Mouse (Mus musculus) lung, postnatal 36 days (tissue): ENCODE measurements at regions not wholly inside any gene's neighbourhood (a gene's known extent, or its start where the extent isn't known, plus 50 kb on each side); places are given as distances from the start of the nearest gene placed in this dataset.

Source experiments
- DNase-seq: peaks from one replicate; pipeline ENCODE4 v3.0.0; 2022; ENCODE audit warnings: mixed read lengths

- no peak for DNase-seq
Measured at GRCm38 (mm10) chr10:92219310-92219709, 502.9 kb downstream of the Nedd1 start.

- DNase-seq: no peak
Measured at GRCm38 (mm10) chr10:92170856-92171255, 551.4 kb downstream of the Nedd1 start.

DNA sequence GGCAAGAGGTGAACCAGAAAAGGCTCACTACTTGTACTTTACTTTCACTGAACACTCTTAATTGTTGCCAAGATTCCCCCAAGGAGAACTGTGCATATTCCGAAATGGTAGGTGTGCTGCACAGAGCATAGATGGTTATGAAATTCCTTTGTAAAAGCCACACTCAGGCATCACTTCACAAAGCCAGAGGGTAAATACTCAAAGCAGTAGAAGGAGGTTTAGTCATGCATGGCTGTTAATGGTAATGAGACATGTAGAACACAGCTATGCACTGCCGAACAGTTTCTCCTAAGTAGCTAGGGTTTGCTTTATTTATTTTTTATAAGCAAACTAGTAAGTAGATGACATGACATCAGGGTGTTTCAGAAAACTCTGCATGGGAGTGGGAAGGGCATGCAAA, 556.2 kb downstream of the Nedd1 start:
- DNase-seq: peak; percentile 57

DNA sequence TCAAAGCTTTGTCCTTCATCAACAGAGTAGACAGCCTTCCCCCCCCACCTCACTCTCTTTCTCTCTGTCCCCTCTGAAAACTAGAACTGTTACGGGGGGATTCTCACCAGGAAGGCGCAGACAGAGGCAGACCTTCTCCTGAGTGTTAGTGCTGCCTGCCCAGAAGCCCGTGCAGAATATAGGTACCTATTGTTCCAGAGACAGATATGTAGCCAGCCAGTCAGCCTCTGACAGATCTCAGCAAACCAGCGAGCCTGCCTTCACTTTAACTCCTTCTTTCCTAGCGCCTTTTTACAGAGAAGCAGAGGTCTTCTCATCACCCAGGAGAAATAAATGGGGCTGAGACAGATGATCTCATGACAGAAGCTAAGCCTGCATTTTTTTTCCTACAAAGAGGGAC, 557.2 kb downstream of the Nedd1 start:
- no peak for DNase-seq

- no peak for DNase-seq
Measured at GRCm38 (mm10) chr10:92164648-92164960, 557.6 kb downstream of the Nedd1 start.

- no peak for DNase-seq
Measured at GRCm38 (mm10) chr10:92163851-92164647, 558.2 kb downstream of the Nedd1 start.

DNA sequence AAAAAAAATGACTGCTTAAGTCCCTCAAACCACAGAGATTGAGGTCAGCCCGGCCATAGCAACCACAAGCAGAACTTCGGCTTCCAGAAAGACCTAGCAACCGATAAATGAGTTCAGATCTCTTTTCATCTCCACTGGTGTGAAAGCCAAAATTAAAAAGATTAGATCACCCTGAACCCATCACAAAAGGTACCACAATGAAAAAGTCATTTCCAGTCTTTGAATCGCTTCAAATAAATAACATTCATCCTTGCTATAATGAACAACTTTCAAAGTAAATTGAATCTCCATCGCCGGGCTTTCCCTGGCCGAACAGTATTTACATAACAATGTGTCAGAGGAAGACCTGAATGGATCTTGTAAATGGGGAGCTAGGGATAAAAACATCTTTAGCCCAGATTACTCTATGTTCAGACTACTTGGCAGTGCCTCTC, 559.1 kb downstream of the Nedd1 start:
- no peak for DNase-seq

DNA sequence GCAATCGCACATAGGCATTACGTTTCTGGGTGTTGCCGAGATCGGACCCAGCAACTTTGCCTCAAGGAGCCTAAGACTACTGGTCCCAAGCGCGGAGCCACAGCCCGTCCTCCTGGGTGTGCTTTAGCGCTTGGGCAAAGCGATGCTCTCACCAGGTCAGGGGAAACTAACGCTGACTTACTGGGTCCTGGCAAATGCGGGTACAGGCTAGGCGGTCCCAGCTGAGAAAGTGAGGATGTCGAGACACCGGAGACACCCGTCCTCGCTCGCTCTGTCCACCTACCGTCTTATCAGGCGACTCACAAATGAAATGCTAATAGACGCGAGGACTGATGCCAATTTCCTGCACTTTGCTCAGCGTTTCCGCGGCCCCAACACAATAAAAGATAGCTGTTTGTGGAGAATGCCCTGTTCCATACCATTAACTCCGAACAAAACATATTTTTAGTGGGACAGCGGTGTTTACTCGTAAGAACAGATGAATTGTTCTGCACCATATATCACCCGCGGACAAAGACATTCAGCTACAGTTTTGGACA, 559.7 kb downstream of the Nedd1 start:
- DNase-seq: peak; percentile 9

- DNase-seq: no peak
Measured at GRCm38 (mm10) chr10:92161501-92161900, 560.7 kb downstream of the Nedd1 start.

GRCm38 (mm10) chr10:92146263-92146662, 576.0 kb downstream of the Nedd1 start:
- peak; percentile 47 for DNase-seq

- DNase-seq: no peak
Measured at GRCm38 (mm10) chr10:92135521-92135920, 586.7 kb downstream of the Nedd1 start.

GRCm38 (mm10) chr10:92112790-92113189, 609.4 kb downstream of the Nedd1 start:
- no peak for DNase-seq

GRCm38 (mm10) chr10:92106331-92106730, 615.9 kb downstream of the Nedd1 start:
- no peak for DNase-seq

DNA sequence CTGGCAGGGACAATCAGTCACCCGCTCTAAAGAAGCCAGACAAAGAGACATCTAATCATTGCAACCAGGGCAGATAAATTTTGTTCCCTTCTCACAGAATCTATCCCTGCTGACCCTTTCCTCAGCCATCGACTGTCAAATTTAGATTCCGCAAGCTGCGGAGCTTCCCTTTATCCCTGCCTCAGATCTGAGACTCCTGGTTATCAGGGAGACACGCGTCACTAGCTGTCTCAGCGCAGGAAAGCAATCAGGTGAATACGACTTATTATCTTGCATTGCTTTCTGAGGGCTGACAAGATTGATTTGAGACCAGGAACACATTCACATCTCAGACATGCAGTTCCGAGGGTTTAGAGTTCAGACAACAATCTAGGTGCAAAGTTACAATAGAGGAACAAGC, 618.3 kb downstream of the Nedd1 start:
- no peak for DNase-seq

- no peak for DNase-seq
Measured at GRCm38 (mm10) chr10:92102755-92103154, 619.5 kb downstream of the Nedd1 start.

DNA sequence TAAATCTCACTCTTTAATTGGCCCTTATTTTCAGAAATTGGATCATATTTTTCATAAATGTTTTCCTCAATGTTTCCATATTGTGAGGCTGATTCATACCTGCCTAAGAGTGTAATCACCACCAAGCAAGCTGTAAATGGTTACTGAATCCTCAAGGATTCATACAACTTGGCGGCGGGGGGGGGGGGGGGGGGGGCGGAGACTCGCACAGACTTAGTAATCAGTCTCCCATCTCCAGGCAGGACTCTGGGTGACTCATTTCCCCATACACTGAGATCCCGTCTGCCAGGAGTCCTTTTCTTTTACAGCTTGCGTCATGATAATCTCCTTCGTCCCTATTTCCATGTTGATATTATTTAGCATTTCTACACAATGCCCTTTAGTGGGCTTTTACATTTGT, 624.7 kb downstream of the Nedd1 start:
- DNase-seq: no peak

DNA sequence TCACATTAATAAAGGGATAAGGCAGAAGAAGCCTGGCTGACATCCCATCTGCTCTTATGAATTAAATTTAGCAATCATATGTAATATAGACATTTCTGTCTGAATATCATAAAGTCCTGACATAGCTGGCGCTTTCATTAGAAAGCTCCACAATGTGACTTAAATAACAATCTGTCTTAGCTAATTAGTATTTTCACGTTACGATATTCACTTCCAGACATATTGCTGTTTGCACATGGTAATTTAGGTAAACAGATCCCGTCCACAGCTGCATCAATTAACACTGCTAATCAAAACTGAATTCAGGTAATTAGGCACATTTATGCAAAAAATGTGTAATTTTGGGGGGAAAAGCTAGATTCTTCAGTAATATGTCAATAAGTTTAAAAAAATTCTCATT, 625.1 kb downstream of the Nedd1 start:
- DNase-seq: no peak

DNA sequence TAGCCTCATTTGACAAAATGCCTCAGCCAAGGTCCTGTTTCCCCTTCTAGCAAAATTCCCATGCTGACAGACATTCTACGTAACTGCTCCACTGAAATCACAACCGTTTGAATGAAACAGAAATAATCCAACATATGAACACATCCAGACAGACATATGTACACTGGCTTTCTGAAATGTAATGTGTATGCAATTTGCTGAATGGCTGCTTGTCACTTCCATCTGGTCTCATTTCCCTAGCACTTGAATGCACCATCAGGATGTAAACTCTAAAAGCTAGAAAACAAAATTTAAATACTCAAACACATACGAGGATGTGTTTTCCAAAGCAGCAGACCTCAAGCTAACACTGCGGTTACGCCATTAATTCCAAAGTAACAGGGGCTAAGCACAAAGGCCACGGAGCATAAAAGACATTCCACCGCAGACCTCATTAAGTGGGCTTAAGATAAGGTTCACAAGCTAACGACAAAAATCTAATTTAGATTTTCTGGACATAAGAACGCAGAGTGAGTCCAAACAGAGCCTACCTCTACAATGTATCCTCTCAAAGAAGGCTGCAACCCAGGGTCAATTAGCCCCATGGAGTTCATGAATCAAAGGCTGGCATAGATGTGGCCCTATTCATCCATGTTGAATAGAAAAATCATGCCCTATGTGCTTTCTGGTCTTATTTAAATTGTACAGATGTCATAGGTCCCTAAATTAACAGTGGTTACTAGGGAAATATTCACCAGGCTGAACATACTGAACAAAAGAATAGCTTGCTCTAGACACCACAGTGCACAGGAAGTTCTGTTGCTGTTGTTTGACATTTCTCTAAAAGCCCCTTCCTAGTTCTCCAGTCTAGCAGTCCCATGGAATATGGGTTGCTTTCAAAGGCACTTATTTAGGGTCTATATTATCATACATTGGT, 630.5 kb downstream of the Nedd1 start:
- DNase-seq: no peak

- DNase-seq: no peak
Measured at GRCm38 (mm10) chr10:92082111-92082510, 640.1 kb downstream of the Nedd1 start.

- DNase-seq: no peak
Measured at GRCm38 (mm10) chr10:92081199-92081598, 641.0 kb downstream of the Nedd1 start.

GRCm38 (mm10) chr10:92079421-92079820, 642.8 kb downstream of the Nedd1 start:
- no peak for DNase-seq

GRCm38 (mm10) chr10:92077291-92077690, 644.9 kb downstream of the Nedd1 start:
- no peak for DNase-seq

DNA sequence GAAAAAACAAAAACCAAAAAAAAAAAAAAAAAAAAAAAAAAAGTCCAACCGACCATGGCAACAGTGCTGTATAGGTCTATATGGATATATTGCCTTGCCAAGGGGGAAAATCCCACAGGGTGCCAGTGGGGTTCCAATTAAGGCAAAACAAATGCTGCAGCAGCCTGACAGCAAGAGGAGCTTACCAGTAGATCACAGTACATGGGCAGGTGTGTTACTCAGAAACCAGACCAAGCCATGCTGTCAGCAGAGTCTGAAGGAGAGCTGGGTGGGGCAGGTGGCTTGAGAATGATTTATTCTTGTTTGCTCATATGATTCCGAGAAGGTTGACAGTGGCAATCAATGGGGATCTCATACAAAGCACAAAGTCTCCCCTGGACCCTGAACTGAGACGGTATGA, 645.5 kb downstream of the Nedd1 start:
- DNase-seq: no peak

DNA sequence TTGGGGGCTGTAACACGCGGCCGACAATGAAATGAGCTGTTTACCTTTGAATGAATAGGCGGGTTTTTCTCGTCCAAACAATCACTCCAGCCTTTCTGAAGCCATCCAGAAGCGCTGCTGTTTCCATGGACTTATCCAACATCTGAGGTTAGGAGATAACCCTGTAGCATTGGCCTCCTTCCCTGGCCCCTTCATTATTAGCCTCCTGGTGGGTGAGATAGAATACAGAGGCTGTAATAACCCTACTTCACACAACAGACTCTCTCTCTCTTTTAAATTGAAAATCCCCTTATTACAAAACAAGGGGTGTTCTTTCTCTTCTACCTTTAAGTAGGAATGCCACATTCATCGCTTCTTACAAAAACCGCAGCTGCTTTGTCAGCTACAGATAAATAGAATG, 646.8 kb downstream of the Nedd1 start:
- DNase-seq: no peak
